Mouse (Mus musculus) limb, embryonic 13.5 days (tissue): ENCODE results near the gene Cyp27b1. TPM values are rescaled to one million over a fixed set of nuclear protein-coding genes. Genes with fewer than 3 reads are reported as not detected.

Experiments used
- ATAC-seq: fragments of 200-750 bp; cut with Nextera tagmentation; 2 replicates; pipeline ENCODE4 v1.8.0; 2017; ENCODE audit warnings: low read depth, moderate number of reproducible peaks, moderate TSS enrichment; ENCODE audit not compliant: low FRiP score
- H3K27ac ChIP-seq: fragments of 300-500 bp; sonication (generic); 2 replicates; pipeline ENCODE4 v1.5.1; 2015; ENCODE audit warnings: inconsistent platforms, mild to moderate bottlenecking, moderate library complexity
- H3K27me3 ChIP-seq: fragments of 300-500 bp; sonication (generic); 2 replicates; pipeline ENCODE4 v1.6.1; 2015; ENCODE audit warnings: mild to moderate bottlenecking, inconsistent platforms
- H3K36me3 ChIP-seq: fragments of 300-500 bp; sonication (generic); 2 replicates; pipeline ENCODE4 v1.6.1; 2015; ENCODE audit warnings: inconsistent platforms, mild to moderate bottlenecking, moderate library complexity
- H3K4me1 ChIP-seq: fragments of 300-500 bp; sonication (generic); 2 replicates; pipeline ENCODE4 v1.6.1; 2015; ENCODE audit warnings: inconsistent platforms
- H3K4me2 ChIP-seq: fragments of 300-500 bp; sonication (generic); replicated peaks from 2 replicates; pipeline ENCODE4 v1.6.1; 2015; ENCODE audit warnings: inconsistent platforms, mild to moderate bottlenecking, moderate library complexity
- H3K4me3 ChIP-seq: fragments of 300-500 bp; sonication (generic); 2 replicates; pipeline ENCODE4 v1.5.1; 2015; ENCODE audit warnings: moderate library complexity, mild to moderate bottlenecking, inconsistent platforms
- H3K9ac ChIP-seq: fragments of 300-500 bp; sonication (generic); 2 replicates; pipeline ENCODE4 v1.6.1; 2015; ENCODE audit warnings: mild to moderate bottlenecking, inconsistent platforms
- H3K9me3 ChIP-seq: fragments of 300-500 bp; sonication (generic); 2 replicates; pipeline ENCODE4 v1.6.1; 2016; ENCODE audit warnings: inconsistent platforms
- WGBS: fragments of 180-500 bp; shearing (Covaris S2); methylation state at CpG from one replicate; pipeline ENCODE4 v1.1.7; 2015; 5-methylcytosine and 5-hydroxymethylcytosine counted together
- polyA plus RNA-seq: library from polyadenylated mRNA; unstranded; fragments of >200 nt; fragmentation: Nextera tagmentation; extraction: Ambion mirVana; gene quantifications from 2 replicates; pipeline ENCODE4 v1.2.1, GENCODE M21; 2015

Cyp27b1 gene
- polyA plus RNA-seq, 1 experiment from 2014 or later: 0.15 TPM

- no peak for ATAC-seq
- Histone ChIP-seq H3K9me3 (no peaks in the 10 kb centered on the region), H3K4me3 (no peak overlapping the region), H3K9ac (no peak overlapping the region), H3K27ac (no peak overlapping the region), H3K4me2 (no peak overlapping the region), H3K4me1 (peaks cover 7% of the 10 kb centered on the region), H3K36me3 (no peaks in the 10 kb centered on the region), H3K27me3 (peaks cover 11% of the 10 kb centered on the region)
- WGBS: 82% methylated on average over 12 of the region's 12 CpGs
Measured at GRCm38 (mm10) chr10:127036273-127036672, 11.8 kb upstream of the Cyp27b1 start.

GRCm38 (mm10) chr10:127037641-127038040 lies 10.4 kb upstream of the Cyp27b1 start:
- no peaks in the 10 kb centered on the region for H3K36me3 ChIP-seq
- ATAC-seq: no peak
- H3K9me3 ChIP-seq: no peaks in the 10 kb centered on the region
- no peak overlapping the region for H3K9ac ChIP-seq
- WGBS: 77% methylated on average over 12 of the region's 12 CpGs
- no peak overlapping the region for H3K4me3 ChIP-seq
- no peak overlapping the region for H3K27ac ChIP-seq
- H3K27me3 ChIP-seq: peaks cover 11% of the 10 kb centered on the region
- H3K4me2 ChIP-seq: no peak overlapping the region
- peaks cover 12% of the 10 kb centered on the region for H3K4me1 ChIP-seq

GRCm38 (mm10) chr10:127040569-127041214 lies 7.4 kb upstream of the Cyp27b1 start:
- Histone ChIP-seq H3K4me3 (peak overlapping the region; percentile 79), H3K4me1 (peaks cover 19% of the 10 kb centered on the region), H3K27ac (peak overlapping the region; percentile 69), H3K4me2 (peak overlapping the region; percentile 97), H3K36me3 (peaks cover 21% of the 10 kb centered on the region), H3K27me3 (peaks cover 11% of the 10 kb centered on the region), H3K9me3 (no peaks in the 10 kb centered on the region), H3K9ac (peak overlapping the region; percentile 79)
- ATAC-seq: peak; percentile 26
- 1% methylated on average over 20 of the region's 20 CpGs for WGBS

- Histone ChIP-seq H3K36me3 (peaks cover 24% of the 10 kb centered on the region), H3K4me3 (peak within 1 kb of the TSS; percentile 79), H3K9me3 (no peaks in the 10 kb centered on the region), H3K27me3 (peaks cover 12% of the 10 kb centered on the region), H3K9ac (peak within 1 kb of the TSS; percentile 79), H3K4me1 (peaks cover 19% of the 10 kb centered on the region), H3K27ac (peak within 1 kb of the TSS; percentile 69), H3K4me2 (peak within 1 kb of the TSS; percentile 97)
- WGBS: under 1% methylated on average over 28 of the region's 28 CpGs
- peak; percentile 58 for ATAC-seq
Measured at GRCm38 (mm10) chr10:127041274-127041766, 6.7 kb upstream of the Cyp27b1 start, which contains the start of the genes Mettl1 and Eef1akmt3. Mettl1 (plus strand) TSS chr10:127041414. Eef1akmt3 (minus strand) TSS chr10:127041513.

GRCm38 (mm10) chr10:127041774-127042338 lies 6.2 kb upstream of the Cyp27b1 start:
- Histone ChIP-seq H3K36me3 (peaks cover 30% of the 10 kb centered on the region), H3K9me3 (no peaks in the 10 kb centered on the region), H3K4me1 (peaks cover 19% of the 10 kb centered on the region), H3K9ac (peak overlapping the region; percentile 79), H3K27me3 (peaks cover 17% of the 10 kb centered on the region), H3K27ac (peak overlapping the region; percentile 69), H3K4me2 (peak overlapping the region; percentile 97), H3K4me3 (peak overlapping the region; percentile 79)
- ATAC-seq: peak; percentile 90
- WGBS: under 1% methylated on average over 44 of the region's 44 CpGs

- WGBS: 16% methylated on average over 5 of the region's 5 CpGs
- no peaks in the 10 kb centered on the region for H3K9me3 ChIP-seq
- H3K9ac ChIP-seq: peak overlapping the region; percentile 79
- H3K4me3 ChIP-seq: peak overlapping the region; percentile 79
- H3K27ac ChIP-seq: peak overlapping the region; percentile 69; the same call in 1 of the 2 replicates
- H3K36me3 ChIP-seq: peaks cover 34% of the 10 kb centered on the region
- peaks cover 24% of the 10 kb centered on the region for H3K27me3 ChIP-seq
- ATAC-seq: no peak
- H3K4me1 ChIP-seq: peaks cover 19% of the 10 kb centered on the region
- peak overlapping the region; percentile 97 for H3K4me2 ChIP-seq
Measured at GRCm38 (mm10) chr10:127042468-127043115, 5.5 kb upstream of the Cyp27b1 start.

- no peak overlapping the region for H3K4me3 ChIP-seq
- H3K9me3 ChIP-seq: no peaks in the 10 kb centered on the region
- peak overlapping the region; percentile 13; the same call in 1 of the 2 replicates for H3K9ac ChIP-seq
- peaks cover 19% of the 10 kb centered on the region for H3K4me1 ChIP-seq
- H3K27ac ChIP-seq: no peak overlapping the region
- no peak for ATAC-seq
- 88% methylated on average over 6 of the region's 6 CpGs for WGBS
- H3K36me3 ChIP-seq: peaks cover 34% of the 10 kb centered on the region
- peak overlapping the region; percentile 97 for H3K4me2 ChIP-seq
- peaks cover 30% of the 10 kb centered on the region for H3K27me3 ChIP-seq
Measured at GRCm38 (mm10) chr10:127043187-127043586, 4.9 kb upstream of the Cyp27b1 start.

- Histone ChIP-seq H3K4me2 (peak overlapping the region; percentile 47), H3K4me1 (peaks cover 28% of the 10 kb centered on the region), H3K27me3 (peaks cover 68% of the 10 kb centered on the region), H3K4me3 (peak overlapping the region; percentile 20), H3K36me3 (peaks cover 31% of the 10 kb centered on the region), H3K9ac (peak overlapping the region; percentile 19; the same call in 1 of the 2 replicates), H3K27ac (no peak overlapping the region), H3K9me3 (no peaks in the 10 kb centered on the region)
- no peak for ATAC-seq
- WGBS: 4% methylated on average over 35 of the region's 35 CpGs
Measured at GRCm38 (mm10) chr10:127048608-127049394, 751 bp downstream of the Cyp27b1 start.

GRCm38 (mm10) chr10:127049395-127050118 lies 1.5 kb downstream of the Cyp27b1 start:
- Histone ChIP-seq H3K4me3 (peak overlapping the region; percentile 20), H3K4me1 (peaks cover 28% of the 10 kb centered on the region), H3K9me3 (no peaks in the 10 kb centered on the region), H3K27me3 (peaks cover 73% of the 10 kb centered on the region), H3K36me3 (peaks cover 32% of the 10 kb centered on the region), H3K27ac (no peak overlapping the region), H3K9ac (peak overlapping the region; percentile 19; the same call in 1 of the 2 replicates), H3K4me2 (peak overlapping the region; percentile 47)
- WGBS: 2% methylated on average over 29 of the region's 29 CpGs
- no peak for ATAC-seq

- no peak for ATAC-seq
- Histone ChIP-seq H3K27ac (no peak overlapping the region), H3K27me3 (peaks cover 73% of the 10 kb centered on the region), H3K4me1 (peaks cover 28% of the 10 kb centered on the region), H3K4me2 (peak overlapping the region; percentile 47; the same call in 1 of the 2 replicates), H3K36me3 (peaks cover 28% of the 10 kb centered on the region), H3K9me3 (no peaks in the 10 kb centered on the region), H3K4me3 (peak overlapping the region; percentile 20; the same call in 1 of the 2 replicates), H3K9ac (no peak overlapping the region)
- WGBS: 18% methylated on average over 10 of the region's 10 CpGs
Measured at GRCm38 (mm10) chr10:127050119-127050474, 2.0 kb downstream of the Cyp27b1 start.

GRCm38 (mm10) chr10:127054646-127055045 lies 6.6 kb downstream of the Cyp27b1 start:
- Histone ChIP-seq H3K4me3 (no peak overlapping the region), H3K9me3 (no peaks in the 10 kb centered on the region), H3K4me1 (peaks cover 28% of the 10 kb centered on the region), H3K9ac (no peak overlapping the region), H3K36me3 (peaks cover 39% of the 10 kb centered on the region), H3K4me2 (no peak overlapping the region), H3K27ac (no peak overlapping the region), H3K27me3 (peaks cover 50% of the 10 kb centered on the region)
- 66% methylated on average over 4 of the region's 4 CpGs for WGBS
- ATAC-seq: no peak
